Mouse (Mus musculus): ENCODE measurements around the gene Mn1. TPM values are rescaled to one million over a fixed set of nuclear protein-coding genes. Genes with fewer than 3 reads are reported as not detected.

Mn1 gene
- polyA plus RNA-seq, 1 experiment from 2014 or later: 16.9 TPM

- Histone ChIP-seq H3K9ac (no peak overlapping the region), H3K4me2 (no peak overlapping the region), H3K4me3 (no peak overlapping the region), H3K36me3 (no peaks in the 10 kb centered on the region), H3K27ac (no peak overlapping the region), H3K9me3 (no peaks in the 10 kb centered on the region), H3K27me3 (no peaks in the 10 kb centered on the region), H3K4me1 (peaks cover 13% of the 10 kb centered on the region; the same call in 1 of the 2 replicates)
- no peak for ATAC-seq (ENCODE audit: insufficient number of reproducible peaks, low FRiP score, low TSS enrichment, low read depth)
- 63% methylated on average over 9 of the region's 9 CpGs for WGBS
These were observed 49.3 kb downstream of the Mn1 start for GRCm38 (mm10) chr5:111466429-111466828.

GRCm38 (mm10) chr5:111467699-111468098, 50.5 kb downstream of the Mn1 start:
- no peak for ATAC-seq (ENCODE audit: insufficient number of reproducible peaks, low FRiP score, low TSS enrichment, low read depth)

GRCm38 (mm10) chr5:111469195-111469882, 52.2 kb downstream of the Mn1 start:
- no peaks in the 10 kb centered on the region for H3K9me3 ChIP-seq
- ATAC-seq (ENCODE audit: insufficient number of reproducible peaks, low FRiP score, low TSS enrichment, low read depth): no peak
- H3K4me2 ChIP-seq: no peak overlapping the region
- 80% methylated on average over 7 of the region's 7 CpGs for WGBS
- H3K4me3 ChIP-seq: no peak overlapping the region
- no peak overlapping the region for H3K9ac ChIP-seq
- no peaks in the 10 kb centered on the region for H3K27me3 ChIP-seq
- no peak overlapping the region for H3K27ac ChIP-seq
- H3K4me1 ChIP-seq: peaks cover 13% of the 10 kb centered on the region; the same call in 1 of the 2 replicates
- H3K36me3 ChIP-seq: no peaks in the 10 kb centered on the region

More at GRCm38 (mm10) chr5:111467699-111468098, 50.5 kb downstream of the Mn1 start:
- Histone ChIP-seq H3K9ac (no peak overlapping the region), H3K4me3 (no peak overlapping the region), H3K27ac (no peak overlapping the region), H3K9me3 (no peaks in the 10 kb centered on the region), H3K27me3 (no peaks in the 10 kb centered on the region), H3K4me2 (no peak overlapping the region), H3K4me1 (peaks cover 13% of the 10 kb centered on the region; the same call in 1 of the 2 replicates), H3K36me3 (no peaks in the 10 kb centered on the region)
- WGBS: 46% methylated on average over 5 of the region's 5 CpGs

GRCm38 (mm10) chr5:111470875-111471274, 53.7 kb downstream of the Mn1 start:
- Histone ChIP-seq H3K9me3 (no peaks in the 10 kb centered on the region), H3K4me2 (no peak overlapping the region)
- no peak for ATAC-seq (ENCODE audit: insufficient number of reproducible peaks, low FRiP score, low TSS enrichment, low read depth)

GRCm38 (mm10) chr5:111473425-111473824, 56.3 kb downstream of the Mn1 start:
- no peaks in the 10 kb centered on the region for H3K36me3 ChIP-seq
- WGBS: 63% methylated on average over 11 of the region's 11 CpGs
- ATAC-seq (ENCODE audit: insufficient number of reproducible peaks, low FRiP score, low TSS enrichment, low read depth): no peak
- H3K9ac ChIP-seq: no peak overlapping the region
- H3K27ac ChIP-seq: no peak overlapping the region
- H3K4me2 ChIP-seq: no peak overlapping the region
- no peaks in the 10 kb centered on the region for H3K9me3 ChIP-seq
- no peak overlapping the region for H3K4me3 ChIP-seq
- no peaks in the 10 kb centered on the region for H3K27me3 ChIP-seq
- no peaks in the 10 kb centered on the region for H3K4me1 ChIP-seq

More at GRCm38 (mm10) chr5:111470875-111471274, 53.7 kb downstream of the Mn1 start:
- whole genome bisulfite sequencing: 84% methylated on average over 4 of the region's 4 CpGs
- Histone ChIP-seq H3K27ac (no peak overlapping the region), H3K36me3 (no peaks in the 10 kb centered on the region), H3K4me3 (no peak overlapping the region), H3K27me3 (no peaks in the 10 kb centered on the region), H3K9ac (no peak overlapping the region), H3K4me1 (peaks cover 9% of the 10 kb centered on the region; the same call in 1 of the 2 replicates)

- no peak overlapping the region for H3K9ac ChIP-seq
- H3K27me3 ChIP-seq: no peaks in the 10 kb centered on the region
- WGBS: 81% methylated on average over 5 of the region's 5 CpGs
- no peaks in the 10 kb centered on the region for H3K36me3 ChIP-seq
- ATAC-seq (ENCODE audit: insufficient number of reproducible peaks, low FRiP score, low TSS enrichment, low read depth): no peak
- no peak overlapping the region for H3K4me2 ChIP-seq
- no peaks in the 10 kb centered on the region for H3K9me3 ChIP-seq
- no peak overlapping the region for H3K4me3 ChIP-seq
- H3K27ac ChIP-seq: no peak overlapping the region
- H3K4me1 ChIP-seq: no peaks in the 10 kb centered on the region
These were observed 58.6 kb downstream of the Mn1 start for GRCm38 (mm10) chr5:111475721-111476120.

GRCm38 (mm10) chr5:111476141-111476540, 59.0 kb downstream of the Mn1 start:
- Histone ChIP-seq H3K4me1 (no peaks in the 10 kb centered on the region), H3K27me3 (no peaks in the 10 kb centered on the region), H3K4me3 (no peak overlapping the region), H3K4me2 (no peak overlapping the region), H3K9ac (no peak overlapping the region), H3K27ac (no peak overlapping the region), H3K9me3 (no peaks in the 10 kb centered on the region), H3K36me3 (no peaks in the 10 kb centered on the region)
- no peak for ATAC-seq (ENCODE audit: insufficient number of reproducible peaks, low FRiP score, low TSS enrichment, low read depth)
- WGBS: 82% methylated on average over 6 of the region's 6 CpGs

- WGBS: 58% methylated on average over 4 of the region's 4 CpGs
- H3K4me2 ChIP-seq: no peak overlapping the region
- no peaks in the 10 kb centered on the region for H3K36me3 ChIP-seq
- no peak overlapping the region for H3K9ac ChIP-seq
- H3K9me3 ChIP-seq: no peaks in the 10 kb centered on the region
- H3K27ac ChIP-seq: no peak overlapping the region
- no peak for ATAC-seq (ENCODE audit: insufficient number of reproducible peaks, low FRiP score, low TSS enrichment, low read depth)
- H3K4me1 ChIP-seq: no peaks in the 10 kb centered on the region
- H3K27me3 ChIP-seq: no peaks in the 10 kb centered on the region
- H3K4me3 ChIP-seq: no peak overlapping the region
These were observed 68.7 kb downstream of the Mn1 start for GRCm38 (mm10) chr5:111485907-111486306.

- Histone ChIP-seq H3K4me2 (no peak overlapping the region), H3K4me3 (no peak overlapping the region), H3K4me1 (no peaks in the 10 kb centered on the region), H3K9me3 (no peaks in the 10 kb centered on the region), H3K9ac (no peak overlapping the region), H3K27me3 (no peaks in the 10 kb centered on the region), H3K27ac (no peak overlapping the region), H3K36me3 (no peaks in the 10 kb centered on the region)
- WGBS: 55% methylated on average over 7 of the region's 7 CpGs
- ATAC-seq (ENCODE audit: insufficient number of reproducible peaks, low FRiP score, low TSS enrichment, low read depth): no peak
These were observed 72.0 kb downstream of the Mn1 start for GRCm38 (mm10) chr5:111489022-111489616.

- no peaks in the 10 kb centered on the region for H3K27me3 ChIP-seq
- no peaks in the 10 kb centered on the region for H3K36me3 ChIP-seq
- no peaks in the 10 kb centered on the region for H3K9me3 ChIP-seq
- WGBS: 68% methylated on average over 4 of the region's 4 CpGs
- H3K4me3 ChIP-seq: no peak overlapping the region
- ATAC-seq (ENCODE audit: insufficient number of reproducible peaks, low FRiP score, low TSS enrichment, low read depth): no peak
- no peaks in the 10 kb centered on the region for H3K4me1 ChIP-seq
- H3K27ac ChIP-seq: no peak overlapping the region
- H3K4me2 ChIP-seq: no peak overlapping the region
- H3K9ac ChIP-seq: no peak overlapping the region
These were observed 73.4 kb downstream of the Mn1 start for GRCm38 (mm10) chr5:111490599-111490998.

- no peaks in the 10 kb centered on the region for H3K27me3 ChIP-seq
- no peak for ATAC-seq (ENCODE audit: insufficient number of reproducible peaks, low FRiP score, low TSS enrichment, low read depth)
- H3K9me3 ChIP-seq: no peaks in the 10 kb centered on the region
- H3K9ac ChIP-seq: no peak overlapping the region
- H3K36me3 ChIP-seq: no peaks in the 10 kb centered on the region
- H3K4me3 ChIP-seq: no peak overlapping the region
- peaks cover 4% of the 10 kb centered on the region; the same call in 1 of the 2 replicates for H3K4me1 ChIP-seq
- H3K27ac ChIP-seq: no peak overlapping the region
- H3K4me2 ChIP-seq: no peak overlapping the region
- 83% methylated on average over 1 of the region's 1 CpGs for WGBS
These were observed 74.3 kb downstream of the Mn1 start for GRCm38 (mm10) chr5:111491485-111491884.

GRCm38 (mm10) chr5:111500036-111500435, 82.9 kb downstream of the Mn1 start:
- Histone ChIP-seq H3K27ac (no peak overlapping the region), H3K4me3 (no peak overlapping the region), H3K36me3 (no peaks in the 10 kb centered on the region), H3K4me1 (peaks cover 10% of the 10 kb centered on the region; the same call in 1 of the 2 replicates), H3K9me3 (no peaks in the 10 kb centered on the region), H3K9ac (no peak overlapping the region), H3K4me2 (no peak overlapping the region), H3K27me3 (no peaks in the 10 kb centered on the region)
- ATAC-seq (ENCODE audit: insufficient number of reproducible peaks, low FRiP score, low TSS enrichment, low read depth): no peak
- 54% methylated on average over 3 of the region's 3 CpGs for WGBS

Data from limb, embryonic 15.5 days (tissue).